Mouse (Mus musculus) small intestine, adult 2 months (tissue): ENCODE data around the gene Tmem107.

Experiments used
- CTCF ChIP-seq: fragments of 200-500 bp; IDR thresholded peaks from 2 replicates; pipeline ENCODE4 v1.5.1; 2012; ENCODE audit warnings: low read depth, mild to moderate bottlenecking, control low read depth, inconsistent platforms, low read length, moderate library complexity, mixed read lengths; ENCODE audit not compliant: insufficient replicate concordance, insufficient read length; ENCODE audit errors: extremely low read depth
- POLR2A ChIP-seq: fragments of 200-500 bp; IDR thresholded peaks from 2 replicates; pipeline ENCODE4 v1.6.1; 2012; ENCODE audit warnings: low read depth, mild to moderate bottlenecking, control low read depth, inconsistent platforms, low read length, moderate library complexity

DNA sequence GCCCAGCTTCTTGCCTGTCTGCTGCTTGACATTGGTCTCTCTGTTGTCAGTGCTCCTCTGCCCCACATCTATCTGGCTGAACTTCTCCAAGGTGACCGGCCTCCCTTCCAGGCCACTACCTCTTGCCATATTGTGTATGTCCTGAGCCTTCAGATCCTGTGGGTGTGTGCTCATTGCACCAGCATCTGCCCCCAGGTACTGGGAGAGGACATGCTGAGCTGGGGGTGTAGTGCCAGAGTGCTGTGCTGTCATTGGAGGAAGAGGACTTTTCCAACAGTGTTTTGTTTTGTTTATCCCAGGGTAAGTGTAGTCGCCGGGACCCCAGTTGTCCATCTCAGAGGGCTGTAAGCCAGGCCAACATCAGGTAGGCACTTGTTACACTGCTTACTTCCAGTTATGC is 36.0 kb upstream of the Tmem107 start:
- TF ChIP-seq CTCF, result no peak
- no peak for TF ChIP-seq POLR2A
